Mouse (Mus musculus): ENCODE results near the gene Zdhhc7.

DNA sequence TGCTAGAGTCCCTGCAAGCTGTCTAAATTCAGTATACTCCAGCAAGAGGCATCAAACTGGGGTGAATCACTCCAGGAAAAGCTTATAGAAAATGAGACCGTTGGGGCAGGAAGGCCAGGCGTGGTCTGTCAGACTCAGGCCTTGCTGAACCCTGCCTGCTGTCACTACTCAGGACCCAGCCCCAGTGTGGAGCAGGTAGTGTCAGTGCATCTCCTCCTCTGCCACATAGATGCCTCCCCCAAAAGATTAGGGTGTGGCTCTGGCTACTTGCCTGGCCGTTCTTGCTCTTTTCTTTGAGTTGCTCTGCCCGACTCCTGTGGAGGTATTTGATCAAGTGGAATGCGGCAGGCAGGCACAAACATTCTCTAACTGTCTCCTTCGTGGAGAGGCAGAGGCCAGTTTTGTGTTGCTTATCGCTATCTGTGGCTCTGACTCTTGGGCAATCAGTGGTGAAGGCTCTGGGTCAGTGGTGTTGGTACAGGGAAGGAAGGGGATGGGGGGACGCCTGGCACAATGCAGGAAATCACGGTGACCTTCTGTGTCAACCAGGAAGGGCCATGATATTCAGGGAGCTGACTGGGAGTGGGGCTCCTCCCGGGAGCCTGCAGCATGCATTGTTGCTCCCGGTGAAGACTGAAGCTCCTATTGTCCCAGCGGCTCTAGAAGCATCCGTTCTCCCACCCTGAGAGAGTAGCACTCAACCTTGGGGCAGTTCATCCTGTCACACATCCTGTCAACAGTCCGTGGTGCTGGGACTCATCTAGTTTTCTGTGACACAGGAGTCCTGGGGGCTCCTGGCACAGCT lies 25.3 kb upstream of the Zdhhc7 start:
- TF ChIP-seq CTCF (IDR thresholded peaks at IDR 0.05; ENCODE audit: extremely low read depth, insufficient read depth, low read length) (no peak), POLR2A (IDR thresholded peaks at IDR 0.05; ENCODE audit: extremely low read depth, insufficient read depth, low read length) (no peak)
